Mouse (Mus musculus) frontal cortex, postnatal 14 days (tissue): Measurements from ENCODE around the gene Zbtb11.
"Not testable (repeated sequence)": the region's sequence is repeated elsewhere in the genome, so short reads cannot be mapped to it uniquely, and the experiment has no call there.

Source experiments
- DNase-seq, 2 experiments: peaks; one replicate each; pipeline ENCODE4 v3.0.0; 2022; ENCODE audit warnings: low spot score in 2 of 2

Gene Zbtb11

DNA sequence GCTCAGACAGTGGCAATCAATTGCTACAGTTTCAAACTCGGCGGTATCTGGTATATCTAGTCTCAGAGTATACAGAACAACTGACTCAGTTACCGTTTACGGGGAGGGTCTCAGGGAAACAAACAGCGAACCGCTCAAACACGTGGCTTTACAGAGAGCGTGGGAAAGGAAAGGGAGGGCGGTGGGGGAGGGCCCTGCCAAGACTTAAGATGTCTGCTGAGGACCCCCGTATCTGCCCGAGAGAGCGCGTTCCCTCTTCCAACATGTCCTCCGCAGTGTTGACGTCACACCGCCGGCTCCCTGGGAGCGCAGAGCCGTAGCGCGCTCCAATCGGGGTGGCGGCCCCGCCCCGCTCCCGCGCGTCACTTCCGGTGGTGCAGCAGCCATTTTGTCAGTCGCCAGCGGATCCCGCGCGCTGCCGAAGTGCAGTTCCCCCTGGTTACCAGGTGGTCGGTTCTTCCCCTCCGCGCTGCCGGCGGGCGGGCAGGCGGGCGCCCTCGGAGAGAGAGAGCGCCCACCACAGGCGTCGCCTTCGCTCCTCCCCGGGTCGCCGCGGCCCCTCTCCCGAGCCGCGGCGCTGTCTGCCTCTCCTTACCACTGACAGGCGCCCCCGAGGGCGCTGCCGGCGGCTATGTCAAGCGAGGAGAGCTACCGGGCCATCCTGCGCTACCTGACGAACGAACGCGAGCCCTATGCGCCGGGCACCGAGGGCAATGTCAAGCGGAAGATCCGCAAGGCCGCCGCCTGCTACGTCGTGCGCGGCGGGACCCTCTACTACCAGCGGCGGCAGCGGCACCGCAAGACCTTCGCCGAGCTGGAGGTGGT is at the start of gene Zbtb11:
Gene Zbtb11 (plus strand): TSS at position 453 of the 825 bp plus-strand sequence.
- DNase-seq, result peak; percentile 97 to 99

DNA sequence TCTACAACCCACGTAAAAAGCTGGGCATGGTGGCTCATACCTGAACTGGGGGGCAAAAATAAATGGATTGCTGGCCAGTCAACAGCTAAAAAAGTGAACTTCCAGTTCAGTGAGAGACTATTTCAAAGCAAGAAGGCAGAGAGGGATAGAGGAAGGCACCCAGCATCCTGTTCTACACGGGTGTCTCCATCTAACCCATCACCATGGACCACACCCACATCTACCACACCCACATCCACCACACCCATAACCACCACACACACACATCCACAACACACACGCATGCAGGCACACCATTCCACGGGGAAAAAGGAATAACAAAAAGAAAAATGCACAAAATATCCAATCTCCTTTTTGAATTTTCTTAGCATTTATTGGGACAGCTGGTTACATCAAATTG is 49.7 kb upstream of the Zbtb11 start:
- no peak for DNase-seq

DNA sequence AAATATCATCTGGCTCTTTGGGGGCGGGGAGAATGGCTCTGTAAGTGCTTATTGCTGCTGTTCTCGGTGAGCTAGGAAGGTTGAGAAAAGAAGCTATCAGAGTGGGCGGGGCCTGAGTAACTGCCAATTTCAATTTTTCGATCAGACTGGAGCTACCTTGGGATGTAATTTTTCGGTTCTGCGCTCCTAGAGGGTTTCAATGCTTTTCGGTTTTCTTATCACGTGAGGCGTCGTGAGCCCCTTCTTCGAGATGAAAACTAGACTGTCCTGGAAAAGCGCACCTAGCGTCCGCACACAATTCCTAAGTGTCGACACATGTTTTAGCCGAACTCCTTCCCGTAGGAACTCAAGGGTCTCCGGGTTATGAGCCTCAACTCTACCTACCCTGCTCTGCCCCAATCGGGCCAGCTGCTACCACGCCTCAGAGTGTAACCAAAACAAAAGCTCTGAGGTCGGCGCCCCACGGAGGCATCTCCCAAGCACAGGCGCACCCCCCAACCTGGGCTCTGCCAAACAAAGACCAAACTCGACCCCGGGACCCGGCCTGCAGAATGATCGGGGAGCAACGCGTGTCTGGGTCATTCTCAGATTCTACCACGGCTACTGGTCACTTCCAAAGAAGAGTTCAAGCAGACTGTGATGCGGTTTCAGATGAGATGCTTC is 39.9 kb upstream of the Zbtb11 start:
- DNase-seq, result peak in 1 of 2 experiments; percentile 16

DNA sequence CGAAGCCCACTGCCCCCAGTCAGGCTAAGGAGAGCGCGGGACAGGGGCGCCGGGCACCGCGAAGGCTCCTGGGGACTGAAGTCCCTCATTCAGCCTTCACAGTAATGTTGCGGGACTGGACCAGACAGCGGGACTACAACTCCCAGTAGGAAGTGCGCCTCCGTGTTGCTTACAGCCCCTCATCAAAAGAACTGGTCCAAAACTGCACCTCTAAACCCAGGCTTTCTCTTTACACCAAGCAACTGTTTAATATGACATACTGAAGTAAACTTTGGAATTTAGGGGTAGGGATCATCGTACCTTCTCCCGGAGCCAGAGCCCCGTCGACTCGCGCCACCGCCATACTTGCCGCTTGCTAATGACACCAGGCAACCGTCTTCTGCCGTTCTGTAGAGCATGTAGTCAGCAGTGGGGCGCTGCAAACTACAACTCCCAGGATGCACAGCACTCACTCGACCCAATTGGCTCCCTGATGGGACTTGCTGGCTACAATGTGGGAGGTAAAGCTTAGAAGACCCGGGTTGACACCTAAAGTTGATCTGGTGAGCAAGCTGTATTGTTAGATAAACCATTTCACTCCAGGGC is 39.1 kb upstream of the Zbtb11 start, which contains the start of gene Cep97:
Gene Cep97 (minus strand): TSS at position 403 of the 585 bp plus-strand sequence.
- DNase-seq, result peak; percentile 88 to 89

DNA sequence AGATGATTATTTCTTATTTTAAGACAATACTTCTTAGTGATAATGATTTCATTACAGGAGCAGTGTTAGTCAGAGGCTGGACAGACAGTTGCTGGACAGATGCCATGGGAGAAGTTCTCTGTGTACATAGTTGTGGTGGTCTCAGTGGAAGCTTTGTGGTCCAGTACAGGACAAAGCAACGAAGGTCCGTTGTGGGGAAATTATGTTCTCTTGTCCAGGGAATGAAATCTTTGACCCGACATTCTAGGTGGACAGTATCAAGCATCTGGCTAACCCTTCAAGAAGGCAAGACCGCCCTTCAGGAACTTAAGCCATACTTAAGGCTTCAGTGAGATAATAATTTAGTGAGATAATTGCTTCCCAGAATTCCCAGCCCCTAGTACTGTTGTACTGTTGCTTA is 34.9 kb upstream of the Zbtb11 start:
- DNase-seq, result no peak

DNA sequence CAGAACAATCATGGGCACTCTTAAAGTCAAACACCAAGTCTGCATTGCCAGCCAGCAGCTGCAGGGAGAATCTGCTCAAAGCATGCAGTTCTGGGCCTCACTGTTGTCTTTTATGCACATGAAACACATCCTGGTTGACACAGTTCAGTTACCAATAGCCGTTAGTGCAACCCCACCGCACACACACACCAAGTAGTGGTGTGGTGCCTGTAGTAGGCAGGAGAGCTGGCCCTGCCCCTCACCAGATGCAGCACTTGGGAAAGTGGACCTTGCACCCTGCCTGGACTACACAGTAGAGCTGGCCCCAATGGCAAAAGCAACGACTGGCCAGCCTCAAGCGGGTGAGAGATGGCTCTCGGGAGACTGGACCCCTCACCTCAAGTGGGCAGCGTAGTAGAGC is 34.0 kb upstream of the Zbtb11 start:
- no peak for DNase-seq

DNA sequence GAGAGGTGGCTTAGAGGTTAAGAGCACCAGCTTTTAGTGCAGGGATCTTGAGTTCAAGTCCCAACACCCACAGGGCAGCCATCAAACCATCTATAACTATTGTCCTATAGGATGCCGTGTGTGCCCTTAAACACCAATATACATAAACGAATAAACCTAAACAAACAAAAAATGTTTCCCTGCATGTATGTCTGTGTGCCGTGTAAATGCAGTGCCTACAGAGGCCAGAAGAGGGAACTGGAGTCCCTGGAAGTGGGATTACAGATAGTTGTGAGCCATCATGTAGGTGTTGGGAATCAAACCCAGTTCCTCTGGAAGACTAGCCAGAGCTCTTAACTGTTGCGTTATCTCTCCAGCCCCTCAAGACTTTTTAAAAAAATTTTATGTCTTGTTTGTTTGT is 32.9 kb upstream of the Zbtb11 start:
- DNase-seq, result no peak

DNA sequence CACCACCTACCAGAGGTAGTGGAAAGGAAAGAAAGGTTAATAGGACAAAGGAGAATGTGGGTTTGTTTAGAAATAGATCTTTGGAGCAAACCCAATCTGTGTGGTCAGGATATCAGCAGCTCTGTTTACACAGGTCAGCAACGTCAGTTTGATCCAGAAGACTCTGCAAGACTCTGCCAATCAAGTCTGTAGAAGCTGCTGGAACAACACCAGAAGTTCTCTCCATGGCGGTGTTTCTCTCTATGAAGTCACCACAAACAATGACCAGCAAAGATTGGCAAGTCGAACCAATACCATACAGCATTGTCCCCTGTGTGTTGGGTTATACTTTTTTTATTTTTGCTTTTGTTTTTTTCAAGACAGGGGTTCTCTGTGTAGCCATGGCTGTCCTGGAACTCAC is 26.4 kb upstream of the Zbtb11 start:
- no peak for DNase-seq

DNA sequence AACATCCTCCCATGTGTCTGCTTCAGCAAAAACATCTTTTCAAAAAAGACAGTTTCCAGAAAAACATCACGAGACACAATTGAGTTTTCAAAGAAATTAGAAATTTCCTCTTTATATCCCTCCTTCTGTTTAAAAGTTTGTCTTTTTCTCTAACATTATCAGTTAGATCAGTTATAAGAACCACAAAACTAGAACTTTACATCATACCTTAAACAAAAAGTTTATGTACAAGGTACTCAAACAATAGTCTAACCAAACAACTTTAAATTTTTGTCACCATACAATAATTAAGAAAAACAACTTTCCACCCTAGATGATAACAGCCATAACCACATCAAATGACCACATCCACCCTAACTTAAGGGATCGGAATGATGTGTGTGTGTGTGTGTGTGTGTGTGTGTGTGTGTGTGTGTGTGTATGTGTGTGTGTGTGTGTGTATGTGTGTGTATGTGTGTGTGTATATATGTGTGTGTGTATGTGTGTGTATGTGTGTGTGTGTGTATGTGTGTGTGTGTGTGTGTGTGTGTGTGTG is 25.7 kb upstream of the Zbtb11 start:
- not testable (repeated sequence) for DNase-seq

DNA sequence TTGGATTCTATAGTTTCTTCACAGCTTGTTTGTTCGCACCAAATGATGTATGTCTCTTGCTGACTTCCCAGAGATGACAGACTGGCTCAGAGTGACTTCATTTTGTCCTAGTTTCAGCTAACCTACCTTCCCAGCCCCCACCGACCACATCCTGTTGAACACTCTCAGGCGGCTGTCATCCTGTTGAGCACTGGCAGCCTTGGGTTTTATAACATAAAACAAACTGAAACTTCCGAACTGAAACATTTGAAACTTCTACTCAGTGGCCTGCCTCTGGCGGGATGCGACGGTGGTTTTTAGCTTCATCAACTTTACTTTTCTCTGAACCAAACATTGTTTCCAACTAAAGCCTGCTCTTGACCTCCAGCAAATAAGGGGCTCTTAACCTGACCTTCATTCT is 24.7 kb upstream of the Zbtb11 start:
- no peak for DNase-seq

DNA sequence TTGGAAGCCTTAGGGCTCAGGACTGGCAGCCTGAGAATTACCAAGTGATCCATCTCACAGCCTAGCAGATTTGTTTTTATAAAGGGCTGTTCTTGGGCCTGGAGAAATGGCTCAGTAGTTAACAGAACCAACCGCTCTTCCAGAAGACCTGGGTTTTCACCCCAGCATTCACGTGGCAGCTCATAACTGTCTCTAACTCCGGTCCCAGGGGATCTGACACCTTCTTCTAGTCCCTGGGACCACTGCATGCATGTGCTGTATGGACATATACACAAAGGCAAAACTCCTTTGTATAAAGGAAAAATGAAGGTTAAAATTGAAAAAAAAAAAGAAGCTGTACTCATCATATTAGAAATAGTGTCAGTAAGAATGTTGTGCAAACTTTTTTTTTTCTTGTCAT is 23.2 kb upstream of the Zbtb11 start:
- DNase-seq, result no peak

DNA sequence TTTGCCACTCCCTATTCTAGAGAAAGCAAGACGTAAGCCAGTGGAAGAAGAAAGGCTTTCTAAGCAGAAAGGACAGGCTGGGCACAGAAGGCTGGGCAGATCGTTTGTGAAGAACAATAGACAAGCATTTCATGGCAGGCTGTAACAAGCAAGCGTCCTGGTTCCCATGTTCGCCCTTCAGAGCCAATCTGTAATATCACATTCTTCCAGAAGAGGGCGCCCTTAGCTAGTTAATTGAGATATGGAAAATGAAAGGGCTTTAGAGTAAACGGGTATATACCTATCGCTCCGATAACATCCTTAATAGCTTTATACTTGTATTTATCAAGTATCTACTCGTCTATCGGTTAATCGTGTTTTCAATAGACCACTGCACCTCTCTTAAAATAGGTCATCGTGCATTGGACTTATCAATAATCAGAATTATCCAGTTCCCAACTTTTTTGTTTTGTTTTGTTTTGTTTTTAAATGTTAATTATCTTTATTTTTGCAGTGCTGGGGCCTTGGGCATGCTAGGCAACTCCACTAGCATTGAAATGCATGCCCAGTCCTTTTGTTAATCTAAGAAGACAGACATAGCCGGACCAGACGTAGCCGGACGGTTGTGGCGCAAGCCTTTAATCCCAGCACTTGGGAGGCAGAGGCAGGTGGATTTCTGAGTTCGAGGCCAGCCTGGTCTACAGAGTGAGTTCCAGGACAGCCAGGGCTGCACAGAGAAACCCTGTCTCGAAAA is 22.6 kb upstream of the Zbtb11 start:
- DNase-seq, result peak in 1 of 2 experiments; percentile 50

DNA sequence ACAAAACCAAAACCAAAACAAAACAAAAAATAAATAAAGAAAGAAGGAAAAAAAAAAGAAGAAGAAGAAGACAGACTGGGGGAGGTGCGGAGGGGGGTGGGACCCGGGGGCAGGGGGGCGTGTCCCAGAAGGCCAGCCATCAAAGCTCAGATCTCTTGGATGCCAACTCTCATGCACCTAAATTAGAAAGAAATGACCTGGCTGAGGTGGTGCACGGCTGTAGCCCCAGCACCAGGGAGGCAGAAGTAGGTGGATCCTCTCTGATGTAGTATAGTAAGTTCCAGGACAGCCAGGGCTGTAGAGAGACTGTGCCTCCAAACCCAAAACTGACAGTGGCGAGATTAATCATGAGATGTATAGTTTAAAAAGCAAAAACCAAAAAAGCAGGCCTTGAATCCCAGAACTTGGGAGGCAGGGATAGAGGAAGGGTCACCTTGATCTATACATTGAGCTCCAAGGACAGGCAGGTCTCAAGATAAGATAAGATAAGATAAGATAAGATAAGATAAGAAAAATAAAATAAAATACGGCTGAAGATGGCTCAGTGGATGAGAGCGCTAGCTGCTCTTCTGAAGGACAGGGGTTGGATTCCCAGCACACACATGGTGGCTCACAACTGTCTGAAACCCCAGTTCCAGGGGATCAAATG is 21.9 kb upstream of the Zbtb11 start:
- no peak for DNase-seq

DNA sequence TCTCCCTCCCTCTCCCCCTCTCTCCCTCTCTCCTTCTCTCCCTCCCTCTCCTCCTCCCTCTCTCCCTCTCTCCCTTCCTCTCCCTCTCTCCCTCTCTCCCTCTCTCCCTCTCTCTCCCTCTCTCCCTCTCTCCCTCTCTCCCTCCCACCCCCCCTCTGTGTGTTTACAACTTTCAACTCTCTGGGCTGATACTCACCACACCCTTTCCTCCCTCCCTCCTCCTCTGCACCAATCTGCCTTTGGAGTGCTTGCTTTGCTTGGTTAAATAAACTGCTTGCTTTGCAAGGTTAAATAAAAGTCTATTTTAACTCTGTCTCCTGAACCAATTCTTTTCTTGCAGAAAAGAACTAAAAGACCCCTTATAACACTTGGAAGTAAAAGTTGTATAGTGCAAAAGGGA is 20.9 kb upstream of the Zbtb11 start:
- DNase-seq, result no peak

DNA sequence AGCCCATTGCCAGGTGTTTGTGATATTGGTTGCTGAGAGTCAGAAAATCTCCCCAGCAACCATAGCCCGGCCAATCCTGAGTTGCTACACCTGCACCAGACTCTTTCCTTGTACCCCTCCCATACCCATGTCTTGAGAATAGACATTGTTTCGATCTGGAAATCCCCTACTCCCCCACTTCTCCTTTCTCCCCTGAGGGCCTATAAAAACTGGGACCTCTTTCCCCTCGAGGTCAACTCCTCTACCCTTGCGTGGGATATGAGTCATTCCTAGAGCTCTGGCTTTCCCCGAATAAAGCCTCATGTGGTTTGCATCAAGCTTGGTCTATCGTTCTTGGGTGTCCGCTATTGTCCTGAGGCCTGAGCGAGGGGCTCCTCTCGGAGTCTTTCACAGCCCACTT is 19.5 kb upstream of the Zbtb11 start:
- DNase-seq, result not testable (repeated sequence)

DNA sequence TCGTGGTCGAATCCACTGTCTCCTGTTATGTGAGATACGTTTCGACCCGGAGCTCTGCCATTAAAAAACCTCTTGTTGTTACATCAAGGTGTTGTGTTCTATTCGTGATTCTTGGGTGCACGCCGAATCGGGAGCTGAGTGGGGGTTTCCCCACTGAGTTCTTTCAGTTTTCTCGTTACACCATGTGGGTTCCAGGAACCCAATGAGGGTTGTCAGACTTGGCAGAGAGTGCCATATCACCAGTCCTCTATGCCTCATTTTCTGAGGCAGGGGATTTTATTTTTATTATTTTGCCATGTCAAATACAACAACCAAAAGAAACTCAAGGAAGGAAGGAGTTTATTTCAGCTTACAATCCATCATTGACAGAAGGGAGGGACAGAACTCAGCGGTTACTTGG is 10.6 kb upstream of the Zbtb11 start:
- DNase-seq, result not testable (repeated sequence)

DNA sequence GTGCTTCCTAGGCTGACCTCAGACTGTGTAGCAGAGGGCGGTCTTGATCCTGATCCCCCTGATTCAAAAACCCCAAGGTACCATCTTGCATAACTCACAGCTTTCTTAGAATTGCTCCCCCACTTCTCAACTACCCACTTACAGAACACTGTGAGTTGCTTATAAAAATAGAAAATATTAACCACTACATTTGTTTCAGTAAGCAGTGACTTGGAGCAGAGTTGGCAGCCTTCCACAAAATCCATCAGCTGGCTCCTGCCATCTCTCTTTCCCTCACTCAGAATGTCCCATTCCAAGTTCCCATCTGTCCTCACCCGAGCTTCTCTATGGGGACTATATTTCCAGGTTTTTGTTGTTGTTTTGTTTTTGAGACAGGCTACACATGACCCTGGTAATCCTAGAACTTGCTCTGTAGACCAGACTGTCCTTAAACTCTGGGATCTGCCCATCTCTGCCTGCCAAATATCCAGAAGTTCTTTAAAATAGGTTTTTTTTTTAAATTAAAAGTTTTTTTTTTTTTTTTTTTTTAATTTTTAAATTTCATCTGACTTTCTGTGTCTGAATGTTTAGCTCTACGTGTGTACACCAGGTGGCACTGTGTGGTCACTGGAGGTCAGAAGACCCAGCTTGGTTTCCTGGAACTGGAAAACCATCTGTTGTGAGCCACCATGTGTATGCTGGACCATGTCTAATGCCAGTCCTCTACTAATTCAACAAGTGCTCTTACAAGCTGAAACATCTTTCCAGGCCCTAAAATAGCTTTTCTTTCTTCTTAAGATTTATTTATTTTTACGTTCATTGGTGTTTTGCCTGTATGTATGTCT is 9.3 kb upstream of the Zbtb11 start:
- no peak for DNase-seq

DNA sequence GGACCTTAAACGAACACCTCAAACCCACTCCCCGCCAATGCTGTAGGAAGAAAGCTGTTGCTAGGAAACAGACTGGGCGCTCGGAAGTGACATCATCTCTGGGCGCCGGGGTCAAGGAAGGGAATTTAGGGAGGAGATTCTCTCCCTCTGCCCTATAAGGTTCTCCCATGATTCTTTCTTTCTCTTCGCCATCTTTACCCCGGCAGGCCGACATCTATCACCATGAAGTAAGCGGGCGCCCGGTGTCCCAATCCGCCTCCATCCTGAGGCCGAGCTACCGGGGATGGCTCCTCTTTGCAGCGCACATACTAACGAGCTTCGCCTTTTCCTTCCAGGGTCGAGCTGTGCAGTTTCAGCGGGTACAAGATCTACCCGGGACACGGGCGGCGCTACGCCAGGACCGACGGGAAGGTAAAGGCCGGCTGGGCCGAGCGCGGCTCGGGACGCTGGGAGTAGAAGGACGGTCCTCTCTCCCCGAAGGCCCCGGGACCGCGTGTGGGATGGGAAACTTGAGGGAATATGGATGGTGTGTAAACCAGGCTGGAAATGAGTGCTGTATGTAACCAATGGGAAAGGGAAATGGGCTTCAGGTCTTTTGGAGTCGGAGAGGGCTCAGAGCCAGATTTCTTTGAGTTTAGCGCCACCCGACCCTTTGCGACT is 7.3 kb upstream of the Zbtb11 start, which contains the start of gene Rpl24:
Gene Rpl24 (plus strand): TSS at position 64 of the 660 bp plus-strand sequence.
- peak; percentile 93 to 96 for DNase-seq

DNA sequence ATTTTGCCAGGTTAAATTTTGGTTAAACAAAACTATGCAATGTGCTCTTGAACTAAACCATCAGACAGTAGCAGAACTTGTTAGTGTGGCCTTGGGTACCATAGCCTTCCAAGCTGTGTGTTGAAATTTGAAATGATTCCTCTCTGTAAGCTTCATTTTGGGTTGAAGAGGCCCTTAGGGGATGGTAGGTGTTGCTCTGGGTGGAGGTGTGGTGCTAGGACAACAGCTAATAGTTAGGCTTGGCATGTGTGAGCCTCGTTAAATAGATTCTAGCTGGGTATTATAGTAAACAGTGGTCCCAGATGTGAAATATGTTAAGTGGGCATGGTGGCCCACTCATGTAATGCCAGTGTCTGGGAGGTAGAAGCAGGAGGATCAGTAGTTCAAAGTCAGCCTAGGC is 6.5 kb upstream of the Zbtb11 start:
- no peak for DNase-seq

DNA sequence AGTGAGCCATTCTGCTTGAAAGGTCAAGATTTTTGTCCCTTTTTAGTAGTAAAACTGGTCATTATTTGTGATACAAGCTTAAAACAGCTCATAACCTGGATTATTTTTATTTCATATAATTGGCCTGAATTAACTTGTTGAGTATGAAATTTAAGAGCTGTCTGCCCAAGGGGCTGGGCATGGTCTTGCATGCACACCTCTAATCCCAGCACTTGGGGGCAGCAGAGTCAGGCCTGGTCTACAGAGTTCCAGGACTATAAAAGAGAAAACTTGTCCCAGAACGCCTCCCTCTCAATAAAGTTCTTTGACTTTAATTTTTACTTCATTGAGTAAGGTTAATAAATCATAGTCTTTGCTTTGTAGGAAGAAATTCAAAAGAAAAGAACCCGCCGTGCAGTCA is 4.5 kb upstream of the Zbtb11 start:
- no peak for DNase-seq
